Mouse (Mus musculus) bone marrow macrophage, adult 2 months (primary cell): ENCODE results near the gene Ifi208. TPM values are rescaled to one million over a fixed set of nuclear protein-coding genes. Genes with fewer than 3 reads are reported as not detected.
"Not testable (repeated sequence)": the region's sequence is repeated elsewhere in the genome, so short reads cannot be mapped to it uniquely, and the experiment has no call there.

Experiments used
- H3K27ac ChIP-seq: 2 replicates; pipeline ENCODE4 v1.5.1; 2012; ENCODE audit warnings: low read depth, low read length; ENCODE audit not compliant: insufficient read depth
- H3K4me1 ChIP-seq: 2 replicates; pipeline ENCODE4 v1.6.1; 2012; ENCODE audit warnings: low read length; ENCODE audit not compliant: control insufficient read depth, insufficient read depth
- H3K4me3 ChIP-seq: 2 replicates; pipeline ENCODE4 v1.5.1; 2012; ENCODE audit warnings: mild to moderate bottlenecking, low read length, moderate library complexity; ENCODE audit not compliant: insufficient read depth
- CTCF ChIP-seq: IDR thresholded peaks from 2 replicates; pipeline ENCODE4 v1.5.1; 2012; ENCODE audit warnings: low read depth, mild to moderate bottlenecking, low read length, moderate library complexity
- POLR2A ChIP-seq: IDR thresholded peaks from 2 replicates; pipeline ENCODE4 v1.6.1; 2012; ENCODE audit warnings: mild to moderate bottlenecking, low read depth, low read length, borderline replicate concordance
- polyA plus RNA-seq: library from polyadenylated mRNA; stranded (reverse); fragments of >200 nt; gene quantifications from 2 replicates; pipeline ENCODE4 v1.2.4, GENCODE M21; 2012; ENCODE audit not compliant: missing spikeins, insufficient read depth, insufficient read length

Gene Ifi208
- polyA plus RNA-seq: 6.7 and 7.9 TPM in 2 replicates

- not testable (repeated sequence) for H3K27ac ChIP-seq, H3K4me1 ChIP-seq, H3K4me3 ChIP-seq
These were observed at the start of gene Ifi208 for GRCm38 (mm10) chr1:173673458-173674097. Gene Ifi208, plus strand, starts transcription at chr1:173673675.

- TF ChIP-seq POLR2A: no peak
- TF ChIP-seq CTCF: no peak
- H3K4me1 ChIP-seq: peaks cover 8% of the 10 kb centered on the region
- no peak overlapping the region for H3K4me3 ChIP-seq
- no peak overlapping the region for H3K27ac ChIP-seq
These were observed 49.4 kb upstream of the Ifi208 start for GRCm38 (mm10) chr1:173624052-173624451.

- H3K27ac ChIP-seq: no peak overlapping the region
- no peak for TF ChIP-seq CTCF
- TF ChIP-seq POLR2A: no peak
- H3K4me3 ChIP-seq: no peak overlapping the region
- peaks cover 11% of the 10 kb centered on the region for H3K4me1 ChIP-seq
These were observed 46.8 kb upstream of the Ifi208 start for GRCm38 (mm10) chr1:173626686-173627085.

GRCm38 (mm10) chr1:173630622-173631021 lies 42.9 kb upstream of the Ifi208 start, which contains the start of gene Ifi209:
Gene Ifi209, plus strand, starts transcription at chr1:173630917.
- not testable (repeated sequence) for H3K4me1 ChIP-seq, H3K4me3 ChIP-seq
- H3K27ac ChIP-seq: 0 out of 2 replicates have a peak within 1 kb of the TSS, but pooled peaks have one; percentile 10

GRCm38 (mm10) chr1:173633969-173634645 lies 39.4 kb upstream of the Ifi208 start:
- TF ChIP-seq POLR2A: no peak
- TF ChIP-seq CTCF: no peak
- no peak overlapping the region for H3K4me3 ChIP-seq
- H3K4me1 ChIP-seq: 0 out of 2 replicates have a peak, but pooled peaks cover 3% of the 10 kb centered on the region
- no peak overlapping the region for H3K27ac ChIP-seq

GRCm38 (mm10) chr1:173645393-173645792 lies 28.1 kb upstream of the Ifi208 start:
- H3K27ac ChIP-seq: no peak overlapping the region
- TF ChIP-seq POLR2A: no peak
- H3K4me1 ChIP-seq: no peaks in the 10 kb centered on the region
- no peak overlapping the region for H3K4me3 ChIP-seq

GRCm38 (mm10) chr1:173657973-173658372 lies 15.5 kb upstream of the Ifi208 start:
- TF ChIP-seq CTCF (no peak), POLR2A (no peak)
- H3K4me3 ChIP-seq: no peak overlapping the region
- H3K27ac ChIP-seq: no peak overlapping the region
- no peaks in the 10 kb centered on the region for H3K4me1 ChIP-seq

- not testable (repeated sequence) for H3K27ac ChIP-seq, H3K4me1 ChIP-seq, H3K4me3 ChIP-seq
These were observed 5.1 kb downstream of the Ifi208 start for GRCm38 (mm10) chr1:173678605-173679004.

GRCm38 (mm10) chr1:173694270-173694669 lies 20.8 kb downstream of the Ifi208 start:
- peaks cover 2% of the 10 kb centered on the region; the same call in 1 of the 2 replicates for H3K4me1 ChIP-seq
- no peak overlapping the region for H3K27ac ChIP-seq
- TF ChIP-seq POLR2A (no peak), CTCF (no peak)
- no peak overlapping the region for H3K4me3 ChIP-seq

- H3K4me3 ChIP-seq: no peak overlapping the region
- no peak for TF ChIP-seq POLR2A
- no peak for TF ChIP-seq CTCF
- H3K27ac ChIP-seq: no peak overlapping the region
- H3K4me1 ChIP-seq: peaks cover 5% of the 10 kb centered on the region
These were observed 59.7 kb downstream of the Ifi208 start for GRCm38 (mm10) chr1:173733219-173733618.

- H3K4me3 ChIP-seq, H3K4me1 ChIP-seq, H3K27ac ChIP-seq: not testable (repeated sequence)
These were observed 61.5 kb downstream of the Ifi208 start for GRCm38 (mm10) chr1:173735015-173735414.
